Mouse (Mus musculus) olfactory bulb, adult 2 months (tissue): ENCODE measurements around the gene Ninj2.

Experiments used
- CTCF ChIP-seq: fragments of 200-500 bp; IDR thresholded peaks from 2 replicates; pipeline ENCODE4 v1.5.1; 2012; ENCODE audit warnings: low read depth, mild to moderate bottlenecking, low read length, moderate library complexity; ENCODE audit not compliant: insufficient read depth
- POLR2A ChIP-seq: fragments of 200-500 bp; IDR thresholded peaks from 2 replicates; pipeline ENCODE4 v1.6.1; 2012; ENCODE audit warnings: mild to moderate bottlenecking, low read depth, low read length, moderate library complexity; ENCODE audit not compliant: insufficient read depth

- TF ChIP-seq POLR2A = no peak
- TF ChIP-seq CTCF = no peak
These were observed 71.6 kb downstream of the Ninj2 start for GRCm38 (mm10) chr6:120164765-120165164.
